8 mouse cellular contexts compared by ENCODE assay signal in genomic region chr15:5186293-5186675, GRCm38 (mm10). TPM values are rescaled to one million over a fixed set of nuclear protein-coding genes. Genes with fewer than 3 reads are reported as not detected.
DNase-seq lines count a peak whose midpoint lies in the region; ATAC-seq and TF ChIP-seq lines count a peak whose summit lies in the region.

No protein-coding gene starts in this region.

- ATAC-seq in kidney, postnatal 0 days (replicated peaks; ENCODE audit: low FRiP score, low read depth), result no peak
- ATAC-seq in hindbrain, embryonic 13.5 days (ENCODE audit: low FRiP score), result no peak
- no peak; the same call in 1 of the 2 replicates for ATAC-seq in midbrain, embryonic 16.5 days

- peaks cover 9% of the 10 kb centered on the region for H3K36me3 ChIP-seq in kidney, postnatal 0 days (ENCODE audit: insufficient read depth, low read length)
- H3K36me3 ChIP-seq in hindbrain, embryonic 13.5 days, result peaks cover 15% of the 10 kb centered on the region
- H3K36me3 ChIP-seq in midbrain, embryonic 16.5 days (ENCODE audit: control insufficient read depth, insufficient read depth, low read length), result no peaks in the 10 kb centered on the region

- peak overlapping the region; percentile 92 for H3K9ac ChIP-seq in kidney, postnatal 0 days (ENCODE audit: low read depth, low read length)
- peak overlapping the region; percentile 86 for H3K9ac ChIP-seq in hindbrain, embryonic 13.5 days
- H3K9ac ChIP-seq in midbrain, embryonic 16.5 days (ENCODE audit: low read depth, low read length), result peak overlapping the region; percentile 61

- no peaks in the 10 kb centered on the region for H3K9me3 ChIP-seq in kidney, postnatal 0 days (replicated peaks; ENCODE audit: low read length)
- H3K9me3 ChIP-seq in hindbrain, embryonic 13.5 days, result no peaks in the 10 kb centered on the region
- no peaks in the 10 kb centered on the region for H3K9me3 ChIP-seq in midbrain, embryonic 16.5 days (replicated peaks; ENCODE audit: control insufficient read depth, low read length, poor library complexity, severe bottlenecking)

- H3K4me2 ChIP-seq in kidney, postnatal 0 days (ENCODE audit: low read length), result peak overlapping the region; percentile 68
- H3K4me2 ChIP-seq in hindbrain, embryonic 13.5 days, result peak overlapping the region; percentile 64
- H3K4me2 ChIP-seq in midbrain, embryonic 16.5 days (ENCODE audit: low read length), result peak overlapping the region; percentile 68

- H3K27ac ChIP-seq in kidney, postnatal 0 days, result peak overlapping the region; percentile 95
- H3K27ac ChIP-seq in hindbrain, embryonic 13.5 days, result peak overlapping the region; percentile 90; the same call in 1 of the 2 replicates
- peak overlapping the region; percentile 91 for H3K27ac ChIP-seq in midbrain, embryonic 16.5 days (ENCODE audit: low read length)

- 31% methylated on average over 10 of the region's 10 CpGs for WGBS in kidney, postnatal 0 days
- WGBS in hindbrain, embryonic 13.5 days, result 39% methylated on average over 10 of the region's 10 CpGs
- WGBS in midbrain, embryonic 16.5 days, result 36% methylated on average over 10 of the region's 10 CpGs

- H3K4me1 ChIP-seq in kidney, postnatal 0 days (replicated peaks; ENCODE audit: insufficient read depth, low read length), result peaks cover 11% of the 10 kb centered on the region
- H3K4me1 ChIP-seq in hindbrain, embryonic 13.5 days (replicated peaks), result peaks cover 27% of the 10 kb centered on the region
- peaks cover 17% of the 10 kb centered on the region for H3K4me1 ChIP-seq in midbrain, embryonic 16.5 days (ENCODE audit: control insufficient read depth, insufficient read depth, low read length)

- H3K4me3 ChIP-seq in kidney, postnatal 0 days (replicated peaks; ENCODE audit: low read depth, low read length), result peak overlapping the region; percentile 92
- peak overlapping the region; percentile 96 for H3K4me3 ChIP-seq in hindbrain, embryonic 13.5 days
- H3K4me3 ChIP-seq in midbrain, embryonic 16.5 days (ENCODE audit: low read depth, low read length), result peak overlapping the region; percentile 62

- TF ChIP-seq CTCF in kidney, postnatal 0 days (IDR thresholded peaks at IDR 0.05; ENCODE audit: low read depth), result no peak

- no peaks in the 10 kb centered on the region for H3K27me3 ChIP-seq in kidney, postnatal 0 days (ENCODE audit: insufficient read depth, low read length)
- H3K27me3 ChIP-seq in hindbrain, embryonic 13.5 days, result no peaks in the 10 kb centered on the region
- H3K27me3 ChIP-seq in midbrain, embryonic 16.5 days (ENCODE audit: control insufficient read depth, insufficient read depth, low read depth, low read length), result no peaks in the 10 kb centered on the region

- DNase-seq in kidney, postnatal 0 days (ENCODE audit: low spot score), result peak; percentile 21
- no peak for DNase-seq in kidney, postnatal 36 days
- peak; percentile 27 for DNase-seq in adipocyte (ENCODE audit: low spot score)
- DNase-seq in right cerebral cortex, adult 2 months (ENCODE audit: low spot score in 2 of 2), result no peak
- DNase-seq in left cerebral cortex, adult 11 months (ENCODE audit: low spot score), result no peak
- DNase-seq in adrenal gland, adult 2 months, result no peak

RNA-seq across cellular contexts. Expression of gene Ttc33, which starts 1.0 kb away (rescaled TPM):
- 45.9 and 47.4 TPM in 2 replicates for polyA plus RNA-seq in kidney, postnatal 0 days (2015; fragmentation: Nextera tagmentation; extraction: Ambion mirVana)
- polyA plus RNA-seq in hindbrain, embryonic 13.5 days (2015; fragmentation: Nextera tagmentation; extraction: Ambion mirVana), result 55.7 and 59.8 TPM in 2 replicates
- polyA plus RNA-seq in midbrain, embryonic 16.5 days (2015; fragmentation: Nextera tagmentation; extraction: Ambion mirVana), result 58.0 and 63.2 TPM in 2 replicates
- 10 to 100 TPM; 52.5 to 63.2 TPM for total RNA-seq in adrenal gland, adult 2 months (2021)
- 0.66 and 1.2 TPM in 2 replicates for polyA plus RNA-seq in adrenal gland, adult 2 months (2012; rRNA removed)

RNA-seq across cellular contexts. Expression of gene Prkaa1, which starts 42.6 kb away (rescaled TPM):
- 19.9 and 21.0 TPM in 2 replicates for polyA plus RNA-seq in kidney, postnatal 0 days (2015; fragmentation: Nextera tagmentation; extraction: Ambion mirVana)
- polyA plus RNA-seq in hindbrain, embryonic 13.5 days (2015; fragmentation: Nextera tagmentation; extraction: Ambion mirVana), result 14.3 and 15.6 TPM in 2 replicates
- polyA plus RNA-seq in midbrain, embryonic 16.5 days (2015; fragmentation: Nextera tagmentation; extraction: Ambion mirVana), result 12.9 and 15.0 TPM in 2 replicates
- total RNA-seq in adrenal gland, adult 2 months (2021), result 10 to 100 TPM; 36.9 to 38.7 TPM
- 1.8 TPM in 2 replicates for polyA plus RNA-seq in adrenal gland, adult 2 months (2012; rRNA removed)

RNA-seq across cellular contexts. Expression of gene Ptger4, which starts 57.7 kb away (rescaled TPM):
- 4.6 and 5.3 TPM in 2 replicates for polyA plus RNA-seq in kidney, postnatal 0 days (2015; fragmentation: Nextera tagmentation; extraction: Ambion mirVana)
- 2.8 and 3.5 TPM in 2 replicates for polyA plus RNA-seq in hindbrain, embryonic 13.5 days (2015; fragmentation: Nextera tagmentation; extraction: Ambion mirVana)
- 1.1 and 1.6 TPM in 2 replicates for polyA plus RNA-seq in midbrain, embryonic 16.5 days (2015; fragmentation: Nextera tagmentation; extraction: Ambion mirVana)
- 1 to 10 TPM; 1.2 to 1.3 TPM for total RNA-seq in adrenal gland, adult 2 months (2021)
- polyA plus RNA-seq in adrenal gland, adult 2 months (2012; rRNA removed), result 4.4 and 5.5 TPM in 2 replicates

Comparison
In these comparisons a context has a peak if more than half of its experiments do, and no peak if none do; other contexts are left out.
1. DNase-seq: peak in kidney, postnatal 0 days (single experiment) and adipocyte (single experiment); none in kidney, postnatal 36 days (0 of 2), right cerebral cortex, adult 2 months (0 of 2), left cerebral cortex, adult 11 months (single experiment) and adrenal gland, adult 2 months (single experiment).
2. RNA of gene Ttc33, which starts 1.0 kb away (polyA plus RNA-seq): 55.7 to 59.8 TPM in hindbrain, embryonic 13.5 days, 58.0 to 63.2 TPM in midbrain, embryonic 16.5 days and 45.9 to 47.4 TPM in kidney, postnatal 0 days; 0.66 to 1.2 TPM in adrenal gland, adult 2 months; every median in the first group is over 10 times any median in the second.
3. Peak in every context shown above with its lines, with median percentiles within 50 percentile points of each other: H3K27ac ChIP-seq, H3K4me2 ChIP-seq, H3K4me3 ChIP-seq and H3K9ac ChIP-seq.